Mouse (Mus musculus) adrenal gland, postnatal 4 days (tissue): Measurements from ENCODE around the gene Sec61a1. TPM values are rescaled to one million over a fixed set of nuclear protein-coding genes. Genes with fewer than 3 reads are reported as not detected.

Source experiments
- DNase-seq, 2 experiments: peaks; one replicate each; pipeline ENCODE4 v3.0.0; 2021 to 2022; ENCODE audit warnings: low spot score in 2 of 2, mixed read lengths in 2 of 2
- long read RNA-seq, 2 experiments: library from polyadenylated mRNA; stranded (forward); transcript quantifications; one replicate each; pipeline ENCODE4 v2.0.0; 2021
- total RNA-seq, 2 experiments: library from RNA; stranded (reverse); gene quantifications; 2 replicates each; pipeline ENCODE4 v1.2.3; 2021

Sec61a1 gene
- total RNA-seq = 100 to 1,000 TPM; 215 to 222 TPM
- long read RNA-seq, experiment 1, transcript Sec61a1-201 (12 exons, 3,172 nt) = major isoform, 25 of 44 reads
- long read RNA-seq, experiment 1, partial matches to known transcripts = 0 of 44 reads
- long read RNA-seq, experiment 1, other reads (novel, unspliced or antisense) = 16 of 44 reads
- long read RNA-seq, experiment 2, transcript Sec61a1-201 (12 exons, 3,172 nt) = major isoform, 38 of 72 reads
- long read RNA-seq, experiment 2, partial matches to known transcripts = 6 of 72 reads
- long read RNA-seq, experiment 2, other reads (novel, unspliced or antisense) = 24 of 72 reads

DNA sequence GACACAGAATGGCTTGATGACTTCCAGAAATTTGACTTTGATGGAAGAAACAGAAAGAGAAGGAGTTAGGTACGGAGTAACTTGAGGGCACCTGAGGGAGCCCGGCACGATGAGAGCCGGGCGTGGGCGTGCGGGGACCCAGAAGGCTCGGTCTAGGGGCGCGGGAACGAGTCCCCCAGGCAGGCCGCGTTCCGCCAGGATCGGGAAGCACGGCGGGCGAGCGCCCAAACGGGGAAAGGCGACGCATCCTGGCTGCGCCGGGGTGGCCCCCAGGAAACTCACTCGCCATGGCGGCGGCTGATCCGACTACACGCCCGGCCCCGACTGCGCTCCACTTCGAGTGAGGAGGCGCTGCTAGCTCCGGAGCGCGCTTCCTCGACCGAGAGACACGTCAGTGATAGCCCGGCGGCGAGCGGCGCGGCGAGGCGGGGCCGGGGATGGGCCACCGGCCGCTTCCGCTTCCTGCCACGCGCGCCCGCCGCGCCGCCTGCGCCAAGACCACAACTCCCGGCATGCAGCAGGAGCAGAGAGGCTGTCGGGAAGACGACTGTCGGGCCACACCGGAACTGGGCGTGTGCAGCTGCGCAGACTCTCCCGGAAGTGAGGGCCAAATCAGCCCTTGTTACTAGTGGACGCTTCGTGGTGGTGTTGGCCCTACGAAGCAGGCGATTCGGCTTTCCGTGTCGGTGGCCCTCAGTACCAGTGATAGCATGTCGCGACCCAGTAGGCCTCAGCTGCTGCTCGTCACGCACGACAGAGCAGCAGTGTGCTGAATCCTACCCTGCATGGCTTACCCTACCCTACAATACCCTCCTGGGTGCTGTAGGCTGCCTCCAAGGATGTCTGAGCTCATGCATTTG, at the start of gene Sec61a1:
Gene Sec61a1 (minus strand): TSS at position 502 of the 860 bp plus-strand sequence.
- DNase-seq = peak; percentile 71 to 87

GRCm38 (mm10) chr6:88566676-88567075, 48.0 kb upstream of the Sec61a1 start:
- DNase-seq = no peak

- no peak for DNase-seq
Measured at GRCm38 (mm10) chr6:88565033-88565432, 46.3 kb upstream of the Sec61a1 start.

- DNase-seq = no peak
Measured at GRCm38 (mm10) chr6:88560156-88560555, 41.5 kb upstream of the Sec61a1 start.

- no peak for DNase-seq
Measured at GRCm38 (mm10) chr6:88559688-88560087, 41.0 kb upstream of the Sec61a1 start.

- no peak for DNase-seq
Measured at GRCm38 (mm10) chr6:88558076-88558475, 39.4 kb upstream of the Sec61a1 start.

GRCm38 (mm10) chr6:88557548-88557947, 38.8 kb upstream of the Sec61a1 start:
- DNase-seq = no peak

GRCm38 (mm10) chr6:88549916-88550315, 31.2 kb upstream of the Sec61a1 start:
- no peak for DNase-seq

DNA sequence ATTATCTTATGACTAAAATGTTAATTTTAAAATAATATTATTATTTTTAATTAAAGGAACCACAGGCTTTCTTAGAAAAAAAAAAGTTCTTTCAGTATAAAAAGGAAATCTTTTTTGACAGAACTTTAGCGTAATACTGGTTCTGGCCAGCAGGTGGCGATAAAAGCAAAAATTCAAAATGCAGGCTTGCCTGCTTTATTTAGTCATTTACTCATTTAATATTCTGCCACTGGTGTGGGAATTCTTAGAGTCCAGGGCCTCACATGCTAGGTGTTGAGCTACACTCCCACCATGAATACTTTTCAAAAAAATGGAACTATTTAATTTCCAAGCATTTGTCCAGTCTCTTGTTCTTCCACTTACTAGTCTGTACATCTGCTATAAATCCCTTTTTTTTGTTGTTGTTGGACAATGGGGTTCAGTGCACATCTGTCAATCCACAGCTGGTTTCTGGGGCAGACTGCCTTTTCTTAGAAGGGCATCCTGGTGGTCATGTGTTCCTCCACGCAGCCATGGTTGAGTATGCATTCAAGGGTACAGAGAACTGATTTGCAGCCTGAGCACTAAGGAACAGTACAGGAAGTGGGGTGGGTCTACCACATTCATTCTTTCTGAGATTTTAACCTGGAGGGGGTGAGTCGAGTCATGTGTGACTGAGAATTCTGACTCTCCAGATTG, 30.6 kb upstream of the Sec61a1 start:
- peak in 1 of 2 experiments; percentile 41 for DNase-seq

GRCm38 (mm10) chr6:88548405-88549049, 29.8 kb upstream of the Sec61a1 start:
- DNase-seq = no peak

- DNase-seq = no peak
Measured at GRCm38 (mm10) chr6:88545397-88545790, 26.7 kb upstream of the Sec61a1 start.

GRCm38 (mm10) chr6:88544644-88545396, 26.1 kb upstream of the Sec61a1 start:
- no peak for DNase-seq

DNA sequence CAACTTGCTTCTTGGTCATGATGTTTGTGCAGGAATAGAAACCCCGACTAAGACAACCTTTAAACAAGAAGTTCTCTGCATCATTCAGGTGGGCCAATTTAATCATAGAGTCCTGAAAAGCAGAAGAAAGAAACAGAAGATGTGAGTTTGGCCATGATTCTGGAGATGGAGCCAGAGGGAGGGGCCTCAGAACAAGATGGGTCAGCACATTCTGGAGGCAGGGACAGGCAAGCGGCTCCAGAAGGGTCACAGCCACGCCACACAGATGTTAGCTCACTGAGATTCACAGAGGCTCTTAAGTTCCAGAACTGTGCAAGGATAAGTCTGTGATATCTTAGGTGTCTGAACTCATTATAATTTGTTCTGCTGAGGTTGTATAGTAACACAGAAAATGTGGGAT, 25.5 kb upstream of the Sec61a1 start:
- DNase-seq = no peak

GRCm38 (mm10) chr6:88540093-88540755, 21.5 kb upstream of the Sec61a1 start:
- no peak for DNase-seq

- peak in 1 of 2 experiments; percentile 41 for DNase-seq
Measured at GRCm38 (mm10) chr6:88530306-88530705, 11.6 kb upstream of the Sec61a1 start.

GRCm38 (mm10) chr6:88524056-88524455, 5.4 kb upstream of the Sec61a1 start:
- DNase-seq = no peak

DNA sequence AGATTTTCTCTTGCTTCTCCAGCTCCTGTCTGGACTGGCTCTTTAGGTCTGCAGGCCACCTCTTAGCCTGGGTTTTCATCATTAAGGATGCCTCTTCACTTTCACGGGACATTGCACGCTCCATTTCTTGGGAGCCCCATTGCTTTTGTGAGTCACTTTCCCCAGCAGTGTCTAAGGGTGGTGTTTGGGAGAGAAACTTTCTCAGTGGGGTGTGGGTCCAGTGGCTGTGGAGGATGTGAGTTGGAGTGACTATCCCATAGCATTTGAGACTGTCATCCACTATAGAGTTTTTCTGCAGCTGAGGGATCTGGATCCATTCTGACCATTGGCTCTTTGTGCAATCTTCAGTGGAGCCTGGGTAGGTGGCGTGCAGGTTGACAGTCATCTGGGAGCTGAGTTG, 4.7 kb upstream of the Sec61a1 start:
- DNase-seq = no peak

DNA sequence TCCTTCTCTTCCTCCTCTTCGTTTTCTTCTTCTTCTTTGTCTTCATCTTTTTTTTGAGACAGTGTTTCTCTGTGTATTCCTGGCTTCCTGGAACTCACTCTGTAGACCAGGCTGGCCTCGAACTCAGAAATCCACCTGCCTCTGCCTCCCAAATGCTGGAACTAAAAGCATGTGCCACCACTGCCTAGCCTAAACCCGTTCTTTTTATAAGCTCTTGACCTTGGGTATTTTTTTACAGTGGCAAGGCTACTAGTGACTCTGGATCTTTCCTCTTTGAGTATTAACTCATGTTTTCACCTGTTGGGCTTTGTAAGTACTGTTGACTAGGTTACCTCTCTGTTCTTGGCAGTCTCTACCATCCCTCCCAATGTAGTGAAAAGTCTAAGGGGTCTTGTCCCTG, 4.3 kb upstream of the Sec61a1 start:
- DNase-seq = no peak

DNA sequence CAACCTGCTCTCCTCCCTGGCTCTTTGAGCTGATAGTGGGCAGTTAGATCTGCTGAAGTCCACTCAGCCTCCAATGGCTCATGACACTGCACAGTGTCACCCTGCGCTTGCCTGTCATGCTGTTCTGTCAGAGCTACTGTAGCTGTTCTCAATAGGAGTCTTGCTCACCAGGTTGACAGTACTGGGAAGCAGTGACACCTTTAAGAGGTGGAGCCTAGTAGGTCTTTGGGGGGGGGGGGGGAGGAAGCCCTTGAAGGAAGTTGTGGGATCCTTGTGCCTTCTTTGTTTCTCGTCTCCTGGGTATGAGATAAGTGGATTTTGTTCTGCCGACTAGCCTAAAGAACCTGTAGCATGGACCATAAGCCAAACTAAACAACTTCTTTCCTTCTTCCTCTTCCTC, 3.9 kb upstream of the Sec61a1 start:
- no peak for DNase-seq

DNA sequence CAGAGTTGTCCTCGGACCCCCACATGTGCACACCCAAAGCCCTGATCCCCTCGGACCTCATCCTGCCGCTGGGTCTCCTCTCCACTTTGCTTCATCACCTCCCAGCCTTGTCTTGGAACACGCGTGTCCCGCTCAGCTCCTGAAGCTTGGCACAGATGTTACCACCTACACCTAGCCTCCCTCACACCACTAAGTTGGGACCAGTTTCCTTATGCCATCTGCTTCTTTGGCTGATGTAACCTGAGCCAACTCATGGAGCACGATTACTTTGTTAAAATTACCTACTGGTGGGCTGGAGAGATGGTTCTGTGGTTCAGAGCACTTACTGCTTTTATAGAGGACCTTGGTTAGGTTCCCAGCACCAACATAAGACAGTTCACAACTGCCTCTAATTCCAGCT, 3.1 kb upstream of the Sec61a1 start:
- DNase-seq = no peak
